Mouse (Mus musculus) gastrocnemius, adult 8-10 months (tissue): ENCODE data around the gene Pomgnt1. TPM values are rescaled to one million over a fixed set of nuclear protein-coding genes. Genes with fewer than 3 reads are reported as not detected.
A peak's percentile ranks its signal among the peaks of the same experiment; 100 is the strongest.

Source experiments
- DNase-seq, 2 experiments: peaks; one replicate each; pipeline ENCODE4 v3.0.0; 2022; ENCODE audit warnings: low spot score in 2 of 2
- total RNA-seq, 4 experiments: library from RNA; stranded (reverse); gene quantifications; 2 replicates each; pipeline ENCODE4 v1.2.4; 2022

Gene Pomgnt1
- 10 to 100 TPM; 50.0 to 51.9 (median 50.8) TPM for total RNA-seq

GRCm38 (mm10) chr4:116123602-116124519 is at the start of gene Pomgnt1, which contains the start of gene Rad54l:
TSS of gene Pomgnt1 (plus strand) at chr4:116123840.
TSS of gene Rad54l (minus strand) at chr4:116123690.
- peak; percentile 43 to 66 for DNase-seq

GRCm38 (mm10) chr4:116074145-116074675 is 49.4 kb upstream of the Pomgnt1 start:
- DNase-seq: no peak

- DNase-seq: peak; percentile 91 to 95
These were observed 48.6 kb upstream of the Pomgnt1 start, which contains the start of the genes Uqcrh and Lrrc41 for GRCm38 (mm10) chr4:116074861-116075620. TSS of gene Uqcrh (minus strand) at chr4:116075071. TSS of gene Lrrc41 (plus strand) at chr4:116075269.

GRCm38 (mm10) chr4:116075631-116076368 is 47.8 kb upstream of the Pomgnt1 start:
- peak; percentile 60 to 62 for DNase-seq

- no peak for DNase-seq
These were observed 47.0 kb upstream of the Pomgnt1 start for GRCm38 (mm10) chr4:116076369-116077231.

GRCm38 (mm10) chr4:116077240-116078095 is 46.2 kb upstream of the Pomgnt1 start:
- DNase-seq: no peak

- DNase-seq: no peak
These were observed 35.0 kb upstream of the Pomgnt1 start for GRCm38 (mm10) chr4:116088510-116089249.

GRCm38 (mm10) chr4:116096291-116096690 is 27.3 kb upstream of the Pomgnt1 start:
- DNase-seq: no peak

- DNase-seq: no peak
These were observed 26.4 kb upstream of the Pomgnt1 start for GRCm38 (mm10) chr4:116097211-116097610.

GRCm38 (mm10) chr4:116100959-116101358 is 22.7 kb upstream of the Pomgnt1 start:
- DNase-seq: no peak

- no peak for DNase-seq
These were observed 18.4 kb upstream of the Pomgnt1 start for GRCm38 (mm10) chr4:116105278-116105677.

GRCm38 (mm10) chr4:116110695-116111094 is 12.9 kb upstream of the Pomgnt1 start:
- DNase-seq: no peak

GRCm38 (mm10) chr4:116111486-116111885 is 12.2 kb upstream of the Pomgnt1 start:
- no peak for DNase-seq

GRCm38 (mm10) chr4:116122762-116123161 is 878 bp upstream of the Pomgnt1 start:
- no peak for DNase-seq

- DNase-seq: no peak
These were observed 2.3 kb downstream of the Pomgnt1 start for GRCm38 (mm10) chr4:116125803-116126386.

GRCm38 (mm10) chr4:116127956-116128355 is 4.3 kb downstream of the Pomgnt1 start:
- DNase-seq: no peak

- DNase-seq: no peak
These were observed 9.5 kb downstream of the Pomgnt1 start for GRCm38 (mm10) chr4:116133126-116133525.

- no peak for DNase-seq
These were observed 11.3 kb downstream of the Pomgnt1 start for GRCm38 (mm10) chr4:116134990-116135389.
